Mouse (Mus musculus): Measurements from ENCODE around the gene Ccdc71.

Gene Ccdc71

DNA sequence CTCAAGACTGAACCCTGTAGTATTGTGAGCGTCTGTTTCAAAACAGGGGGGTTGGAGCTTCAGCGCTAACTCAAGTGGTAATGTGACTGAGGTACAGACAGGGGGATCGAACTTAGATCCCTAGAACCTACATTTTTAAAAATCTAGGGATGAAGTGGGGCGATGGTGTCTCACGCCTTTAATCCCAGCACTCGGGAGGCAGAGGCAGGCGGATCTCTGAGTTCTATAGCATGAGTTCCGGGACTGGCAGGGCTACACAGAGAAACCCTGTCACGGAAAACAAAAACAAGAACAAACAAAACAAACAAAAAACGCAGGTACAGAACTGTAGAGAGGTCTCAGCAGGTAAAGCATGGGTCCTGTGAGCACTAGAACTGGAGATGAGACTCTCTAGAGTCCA is 3.4 kb upstream of the Ccdc71 start:
- no peak for ATAC-seq (ENCODE audit: low TSS enrichment)

DNA sequence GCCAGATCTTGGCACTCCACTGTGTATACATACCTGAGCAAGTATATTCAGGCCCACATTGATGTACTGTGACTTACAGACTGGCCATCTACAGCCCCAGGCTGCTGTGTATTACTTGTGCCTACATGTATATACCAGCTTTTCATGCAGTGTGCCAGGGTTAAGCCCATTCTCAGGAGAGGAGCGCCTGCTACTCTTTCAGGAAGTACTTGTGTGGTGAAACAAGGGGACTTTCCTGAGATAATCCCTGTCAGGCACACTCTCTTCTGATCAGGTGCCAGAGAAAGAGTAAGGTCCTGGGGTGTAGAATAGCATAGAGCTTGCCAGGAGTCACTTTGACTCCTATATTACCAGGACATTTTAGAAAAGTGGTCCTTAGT is 398 bp upstream of the Ccdc71 start:
- ATAC-seq (ENCODE audit: low TSS enrichment) = no peak

DNA sequence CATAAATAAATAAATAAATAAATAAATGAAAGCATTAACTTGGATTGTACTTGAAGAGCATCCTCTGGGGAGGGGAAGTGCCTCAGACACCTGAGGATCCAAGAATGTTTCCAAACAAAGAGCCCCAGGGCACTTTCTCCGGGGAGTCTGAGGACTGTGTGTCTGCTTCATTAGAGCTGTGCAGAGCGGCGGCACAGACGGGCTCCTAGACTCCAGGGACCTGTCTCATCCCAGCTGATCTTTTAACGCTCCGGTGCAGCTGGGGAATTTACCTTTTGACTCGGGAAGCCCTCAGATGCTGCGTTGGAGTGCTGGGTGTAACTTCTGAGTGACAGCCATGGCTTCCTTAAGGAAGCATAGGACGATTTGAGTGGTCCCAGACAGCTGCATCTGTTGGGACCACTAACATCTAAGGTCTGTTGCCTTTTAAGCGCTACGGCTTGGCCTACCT is 879 bp downstream of the Ccdc71 start, which contains the start of gene Klhdc8b:
Gene Klhdc8b, minus strand, starts transcription at position 401 of the 451 bp plus-strand sequence.
- ATAC-seq (ENCODE audit: low TSS enrichment) = no peak

DNA sequence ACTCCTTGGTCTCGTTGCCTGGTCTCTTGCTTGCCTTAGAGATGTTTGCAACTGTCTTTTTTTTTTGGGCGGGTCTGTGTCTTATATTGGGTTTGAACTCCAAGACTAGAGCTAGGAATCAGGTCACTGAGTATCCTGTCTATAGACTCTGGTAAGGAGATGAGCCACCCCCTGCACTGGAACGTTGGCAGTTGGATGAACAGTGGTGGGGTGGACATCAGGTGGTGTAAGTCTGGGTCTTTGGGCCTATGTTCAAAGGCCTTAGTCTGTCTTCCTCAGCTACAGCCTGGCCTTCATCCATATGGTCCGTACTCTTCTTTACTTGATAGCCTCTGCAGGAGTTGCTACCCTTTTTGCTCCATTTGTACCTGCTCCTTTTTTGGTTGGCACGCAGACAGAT is 1.3 kb downstream of the Ccdc71 start:
- no peak for ATAC-seq (ENCODE audit: low TSS enrichment)

DNA sequence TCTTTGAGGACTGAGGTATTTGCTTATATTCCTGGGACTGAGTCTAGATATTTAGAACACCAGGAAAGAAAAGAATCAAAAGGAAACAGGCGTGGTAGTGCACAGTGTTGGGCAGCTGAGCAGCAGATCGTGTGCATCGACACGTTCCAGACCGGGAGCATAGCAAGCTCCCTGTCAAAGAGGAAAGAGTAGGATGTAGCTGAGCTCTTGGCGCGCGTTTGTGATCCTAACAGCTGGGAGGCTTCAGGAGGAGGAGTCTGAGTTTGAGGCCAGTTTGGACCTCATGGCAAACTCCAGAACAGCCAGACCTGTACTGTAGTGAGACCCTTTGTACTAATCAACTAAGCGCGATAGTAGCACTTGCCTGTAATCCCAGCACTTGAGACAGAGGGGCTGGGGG is 1.9 kb downstream of the Ccdc71 start:
- no peak for ATAC-seq (ENCODE audit: low TSS enrichment)

DNA sequence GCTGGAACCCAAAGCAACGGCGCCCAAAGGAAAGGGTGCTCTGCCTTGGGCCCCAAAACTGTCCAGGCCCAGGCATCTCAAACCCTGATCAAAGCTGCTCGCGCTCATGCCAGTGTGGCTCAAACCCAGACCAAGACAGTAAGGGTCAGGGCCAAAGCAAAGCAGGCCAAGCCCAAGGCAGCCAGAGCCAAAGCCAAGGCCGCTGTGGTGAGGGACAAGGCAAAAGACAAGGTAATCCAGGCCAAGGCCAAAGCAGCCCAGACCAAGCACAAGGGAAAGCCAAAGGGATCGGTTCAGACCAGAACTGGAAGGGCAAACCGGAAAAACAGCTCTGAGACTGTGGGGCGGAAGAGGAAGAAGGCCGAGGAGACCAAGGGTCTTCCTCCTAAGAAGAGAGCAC is 3.4 kb downstream of the Ccdc71 start:
- no peak for ATAC-seq (ENCODE audit: low TSS enrichment)

DNA sequence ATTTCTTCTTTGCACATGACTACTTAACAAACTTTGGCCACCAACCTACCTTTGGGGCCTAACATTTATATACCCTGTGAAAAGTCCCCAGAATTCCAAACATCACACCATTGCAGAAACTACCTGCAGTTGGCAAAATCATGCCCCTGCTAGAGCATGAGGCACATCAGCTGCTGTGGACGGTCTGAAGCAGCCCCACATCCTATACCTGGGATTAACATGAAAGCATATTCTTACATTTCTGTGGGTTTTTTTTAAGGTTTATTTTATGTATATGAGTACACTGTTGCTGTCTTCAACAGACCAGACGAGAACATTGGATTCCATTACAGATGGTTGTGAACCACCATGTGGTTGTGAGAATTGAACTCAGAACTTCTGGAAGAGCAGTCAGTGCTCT is 5.9 kb downstream of the Ccdc71 start:
- ATAC-seq (ENCODE audit: low TSS enrichment) = no peak

DNA sequence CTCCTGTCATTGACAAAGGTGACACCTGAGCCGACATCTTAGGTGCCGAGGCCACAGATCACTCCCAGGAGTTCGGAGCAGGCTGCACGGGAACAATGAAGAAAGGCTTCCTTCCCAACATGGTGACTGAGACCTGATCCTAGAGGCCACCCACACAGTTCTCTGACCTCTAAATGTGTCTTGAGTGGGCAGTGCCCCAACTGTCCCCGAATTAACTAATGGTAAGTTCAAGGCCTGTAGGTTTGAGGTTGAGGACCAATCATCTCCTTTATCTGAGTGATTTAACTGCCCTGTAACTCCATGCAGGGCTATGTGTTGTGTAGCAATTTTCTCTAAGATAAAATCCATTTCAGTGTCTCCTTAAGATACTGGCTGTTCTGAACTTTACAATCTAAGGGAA is 9.1 kb downstream of the Ccdc71 start:
- no peak for ATAC-seq (ENCODE audit: low TSS enrichment)

DNA sequence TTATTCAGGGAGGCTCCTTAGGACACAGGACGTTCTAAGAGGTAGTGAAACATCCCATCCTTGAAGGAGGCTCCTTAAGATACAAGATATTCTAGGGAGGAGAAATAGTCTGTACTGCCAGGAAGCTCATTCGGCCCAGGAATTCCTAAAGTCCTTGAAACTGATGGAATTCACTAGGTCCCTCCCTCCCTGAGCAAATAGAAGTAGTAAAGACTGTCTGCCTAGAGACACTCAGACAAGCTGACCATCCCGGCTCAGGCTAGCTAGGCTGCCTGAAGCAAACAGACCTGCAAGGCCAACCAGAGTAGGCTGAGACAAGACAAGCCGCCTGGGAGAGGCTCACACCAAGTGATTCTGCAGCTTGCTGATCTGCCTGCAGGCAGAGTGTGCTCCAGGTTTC is 9.5 kb downstream of the Ccdc71 start:
- ATAC-seq (ENCODE audit: low TSS enrichment) = no peak

DNA sequence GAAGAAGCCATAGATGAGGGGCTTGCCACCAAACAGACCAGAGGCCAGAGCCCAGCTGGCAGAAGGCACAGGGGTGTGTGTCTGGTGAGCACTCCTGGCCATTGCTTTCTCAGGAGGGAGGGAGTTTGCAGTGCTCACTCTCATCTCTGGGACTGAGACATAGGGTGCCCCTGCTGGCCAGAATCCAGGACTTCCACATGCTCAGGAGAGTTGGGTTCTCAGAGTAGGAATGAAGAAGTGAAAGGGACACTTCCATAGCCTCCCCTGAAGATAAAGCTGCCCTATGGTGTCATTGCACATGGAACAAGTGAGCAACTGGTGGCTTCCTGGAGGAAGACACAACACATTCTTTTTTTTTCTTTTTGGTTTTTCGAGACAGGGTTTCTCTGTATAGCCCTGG is 14.2 kb downstream of the Ccdc71 start:
- ATAC-seq (ENCODE audit: low TSS enrichment) = no peak

DNA sequence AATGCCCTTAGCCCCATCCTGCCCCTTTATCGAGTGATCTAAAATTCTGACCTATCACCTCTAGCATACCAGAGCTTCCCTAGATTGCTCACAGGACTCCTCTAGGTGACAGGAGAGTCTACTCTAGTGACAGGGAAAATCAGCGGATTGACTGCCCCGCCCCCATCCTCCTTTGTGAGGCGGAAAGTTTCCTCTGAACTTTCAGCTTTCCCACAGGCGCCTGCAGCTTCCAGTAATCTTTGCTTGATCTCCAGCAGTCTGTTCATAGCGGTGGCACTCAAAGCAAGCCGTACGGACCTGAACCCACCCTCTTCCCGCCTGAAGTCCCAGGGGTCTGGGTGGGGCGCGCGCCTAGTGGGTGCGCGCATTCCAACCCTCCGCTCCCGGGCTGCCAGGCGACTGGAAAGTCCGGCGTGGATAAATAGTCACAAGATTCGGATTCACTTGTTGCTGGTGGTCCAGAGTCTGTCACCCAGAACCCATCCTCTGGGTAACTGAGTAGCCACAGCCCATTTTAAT is 18.4 kb downstream of the Ccdc71 start:
- no peak for ATAC-seq (ENCODE audit: low TSS enrichment)

DNA sequence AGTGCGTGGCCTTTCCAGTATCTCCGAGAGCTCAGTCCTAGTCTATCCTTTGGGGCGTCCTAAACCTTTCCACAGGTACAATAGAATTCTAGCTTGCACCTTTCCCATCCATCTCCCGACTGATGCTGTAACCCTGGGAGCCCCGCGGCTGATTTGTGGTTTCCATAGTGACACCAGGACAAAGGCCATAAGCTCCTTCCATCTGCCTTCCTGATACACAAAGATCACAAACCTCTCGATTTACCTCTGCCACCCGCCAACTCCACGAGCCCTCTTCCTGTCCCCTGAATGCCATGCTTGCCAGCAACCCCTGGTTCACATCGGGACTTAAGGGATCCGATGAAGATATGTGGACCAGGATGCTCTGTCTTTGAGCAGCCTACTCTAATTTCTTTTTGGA is 18.9 kb downstream of the Ccdc71 start:
- no peak for ATAC-seq (ENCODE audit: low TSS enrichment)

DNA sequence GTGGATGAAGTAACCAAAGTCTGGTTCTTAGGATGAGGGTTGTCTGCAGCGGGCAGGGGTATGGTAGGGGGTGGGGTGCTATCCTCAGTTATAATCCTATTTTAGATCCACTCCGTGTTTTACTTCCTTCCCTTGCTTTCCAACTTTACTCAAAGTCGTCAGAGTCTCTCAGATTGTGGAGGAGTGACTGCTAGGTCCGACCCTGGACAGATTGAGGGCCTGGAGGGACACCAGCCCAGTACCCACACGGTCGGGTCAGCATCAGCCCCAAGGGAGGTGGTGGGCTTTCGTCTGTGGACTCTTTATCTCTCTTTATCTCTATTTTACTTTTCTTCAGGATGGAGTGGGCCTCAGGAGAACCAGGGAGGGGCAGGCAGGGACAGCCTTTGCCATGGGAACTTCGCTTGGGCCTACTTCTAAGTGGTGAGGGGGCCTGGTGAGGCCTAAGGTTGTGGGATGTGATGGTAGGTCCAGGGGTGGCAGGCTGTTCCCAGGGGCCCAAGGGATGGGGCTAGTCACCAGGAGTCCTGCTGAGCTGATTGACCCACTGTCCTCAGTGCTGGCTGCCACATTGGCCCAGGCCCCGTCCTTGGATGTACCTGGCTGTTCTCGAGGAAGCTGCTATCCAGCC is 19.5 kb downstream of the Ccdc71 start, which contains the start of gene Lamb2:
Gene Lamb2, plus strand, starts transcription at position 16 of the 631 bp plus-strand sequence.
- no peak for ATAC-seq (ENCODE audit: low TSS enrichment)

DNA sequence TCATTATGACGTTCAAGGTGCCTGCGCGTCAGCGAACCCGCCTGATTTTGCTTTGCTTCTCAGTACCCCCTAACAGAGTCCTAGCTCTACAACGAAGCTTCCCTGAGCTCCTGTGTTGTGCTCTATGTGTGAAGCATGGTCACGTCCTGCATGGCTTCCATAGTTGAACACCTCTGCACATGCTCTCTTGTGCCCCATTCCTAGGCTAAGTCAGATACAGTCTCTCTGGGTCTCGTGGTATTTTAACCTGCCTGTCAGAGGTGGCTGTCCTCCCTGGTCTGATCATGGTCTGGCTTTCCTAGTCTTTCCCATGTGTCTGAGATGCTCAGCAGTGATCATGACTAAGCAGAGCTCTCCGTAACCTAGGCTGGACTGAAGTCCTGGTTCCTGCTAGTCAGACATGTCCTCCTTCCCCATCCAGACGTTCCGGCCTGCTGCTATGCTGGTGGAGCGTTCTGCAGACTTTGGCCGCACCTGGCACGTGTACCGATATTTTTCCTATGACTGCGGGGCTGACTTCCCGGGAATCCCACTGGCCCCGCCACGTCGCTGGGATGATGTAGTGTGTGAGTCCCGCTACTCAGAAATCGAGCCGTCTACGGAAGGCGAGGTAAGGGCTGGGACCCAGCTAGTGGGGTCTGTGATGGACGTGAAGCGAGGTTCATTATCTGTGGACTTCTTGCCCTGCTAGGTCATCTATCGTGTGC is 20.6 kb downstream of the Ccdc71 start:
- ATAC-seq (ENCODE audit: low TSS enrichment) = no peak

DNA sequence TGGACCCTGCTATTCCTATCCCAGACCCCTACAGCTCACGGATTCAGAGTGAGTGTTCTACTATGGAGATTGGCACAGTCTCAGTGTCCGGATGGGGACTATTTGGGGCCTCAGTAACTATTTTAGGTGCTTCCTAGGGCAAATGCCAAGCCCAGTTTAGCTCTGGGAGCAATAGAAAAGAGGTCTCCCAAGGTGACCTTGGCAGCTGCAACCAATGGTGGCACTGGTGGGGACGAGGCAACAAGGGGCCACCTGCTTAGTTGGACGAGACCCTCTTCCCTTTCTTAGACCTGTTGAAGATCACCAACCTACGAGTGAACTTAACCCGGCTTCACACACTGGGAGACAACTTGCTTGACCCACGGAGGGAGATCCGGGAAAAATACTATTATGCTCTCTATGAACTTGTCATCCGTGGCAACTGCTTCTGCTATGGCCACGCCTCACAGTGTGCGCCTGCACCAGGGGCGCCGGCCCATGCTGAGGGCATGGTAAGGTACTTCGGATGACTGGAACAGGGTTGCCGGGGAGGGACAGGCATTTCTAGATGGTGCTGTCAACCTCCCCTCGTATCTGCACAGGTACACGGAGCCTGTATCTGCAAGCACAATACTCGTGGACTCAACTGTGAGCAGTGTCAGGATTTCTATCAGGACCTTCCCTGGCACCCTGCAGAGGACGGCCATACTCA is 21.3 kb downstream of the Ccdc71 start:
- no peak for ATAC-seq (ENCODE audit: low TSS enrichment)

DNA sequence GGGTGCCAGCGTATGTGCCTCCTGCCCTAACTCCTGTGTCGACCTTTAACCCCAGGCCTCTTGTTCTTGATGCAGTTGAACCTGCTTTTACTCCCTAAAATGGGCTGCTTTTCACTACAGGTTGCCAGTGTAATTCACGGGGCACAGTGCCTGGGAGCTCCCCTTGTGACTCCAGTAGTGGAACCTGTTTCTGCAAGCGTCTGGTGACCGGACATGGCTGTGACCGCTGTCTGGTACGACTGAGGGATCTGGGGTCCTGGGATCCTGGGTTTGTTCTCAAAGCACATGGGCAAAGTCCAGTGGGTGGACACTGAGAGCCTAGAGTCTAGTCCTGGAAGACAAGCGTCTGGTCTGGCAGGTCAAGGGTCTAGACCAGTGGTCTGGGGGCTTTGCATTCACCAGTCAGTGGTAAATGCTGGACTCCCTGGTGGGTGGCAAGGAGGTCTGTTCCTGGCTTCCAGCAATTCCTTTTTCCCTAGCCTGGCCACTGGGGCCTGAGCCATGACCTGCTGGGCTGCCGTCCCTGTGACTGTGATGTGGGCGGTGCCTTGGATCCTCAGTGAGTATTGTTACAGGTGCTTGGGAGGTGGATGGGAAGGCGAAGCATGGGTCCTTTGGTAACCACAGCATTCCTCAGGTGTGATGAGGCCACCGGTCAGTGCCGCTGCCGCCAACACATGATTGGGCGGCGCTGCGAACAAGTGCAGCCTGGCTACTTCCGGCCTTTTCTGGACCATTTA is 22.9 kb downstream of the Ccdc71 start:
- ATAC-seq (ENCODE audit: low TSS enrichment) = no peak

DNA sequence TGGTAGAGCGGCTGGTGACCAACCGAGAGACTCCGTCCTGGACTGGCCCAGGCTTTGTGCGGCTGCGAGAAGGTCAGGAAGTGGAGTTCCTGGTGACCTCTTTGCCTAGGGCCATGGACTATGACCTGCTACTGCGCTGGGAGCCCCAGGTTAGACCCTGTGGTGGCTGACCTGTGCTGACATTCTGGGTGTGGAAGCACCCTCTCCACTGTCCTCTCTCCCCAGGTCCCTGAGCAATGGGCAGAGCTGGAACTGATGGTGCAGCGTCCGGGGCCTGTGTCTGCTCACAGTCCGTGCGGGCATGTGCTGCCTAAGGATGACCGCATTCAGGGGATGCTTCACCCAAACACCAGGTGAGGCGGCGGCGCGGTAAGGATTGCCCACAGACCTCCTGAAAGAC is 23.7 kb downstream of the Ccdc71 start:
- no peak for ATAC-seq (ENCODE audit: low TSS enrichment)

DNA sequence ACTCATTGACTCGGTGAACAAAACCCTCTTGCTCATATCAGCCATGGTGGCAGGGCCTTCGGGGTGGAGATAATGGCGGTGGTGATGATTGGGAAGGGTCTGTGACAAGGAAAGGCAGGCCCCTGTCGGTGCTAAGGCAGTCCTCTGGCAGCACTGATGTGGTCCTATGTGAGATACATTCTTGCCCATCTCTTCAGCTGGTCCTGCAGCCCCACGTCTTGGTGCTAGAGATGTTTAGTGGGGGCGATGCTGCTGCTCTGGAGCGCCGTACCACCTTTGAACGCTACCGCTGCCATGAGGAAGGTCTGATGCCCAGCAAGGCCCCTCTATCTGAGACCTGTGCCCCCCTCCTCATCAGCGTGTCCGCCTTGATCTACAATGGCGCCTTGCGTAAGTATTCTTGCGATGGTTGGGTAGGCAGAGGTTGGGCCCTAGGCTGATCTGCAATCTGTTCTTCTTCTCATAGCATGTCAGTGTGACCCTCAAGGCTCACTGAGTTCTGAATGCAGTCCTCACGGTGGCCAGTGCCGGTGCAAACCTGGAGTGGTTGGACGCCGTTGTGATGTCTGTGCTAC is 25.1 kb downstream of the Ccdc71 start:
- no peak for ATAC-seq (ENCODE audit: low TSS enrichment)

DNA sequence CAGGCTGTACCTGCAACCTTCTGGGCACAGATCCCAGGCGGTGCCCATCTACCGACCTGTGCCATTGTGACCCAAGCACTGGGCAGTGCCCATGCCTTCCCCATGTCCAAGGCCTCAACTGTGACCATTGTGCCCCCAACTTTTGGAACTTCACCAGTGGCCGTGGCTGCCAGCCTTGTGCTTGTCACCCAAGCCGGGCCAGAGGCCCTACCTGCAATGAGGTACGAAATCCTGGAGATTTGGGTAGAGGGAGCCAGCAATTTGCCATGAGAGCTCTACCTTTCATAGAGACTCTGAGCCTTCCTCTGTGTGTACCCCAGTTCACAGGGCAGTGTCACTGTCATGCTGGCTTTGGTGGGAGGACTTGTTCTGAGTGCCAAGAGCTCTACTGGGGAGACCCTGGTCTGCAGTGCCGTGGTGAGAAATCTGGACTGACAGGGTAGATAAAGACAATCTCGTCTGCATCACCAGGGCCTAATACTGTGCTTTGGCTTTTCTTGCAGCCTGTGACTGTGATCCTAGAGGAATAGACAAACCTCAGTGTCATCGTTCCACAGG is 26.7 kb downstream of the Ccdc71 start:
- no peak for ATAC-seq (ENCODE audit: low TSS enrichment)

DNA sequence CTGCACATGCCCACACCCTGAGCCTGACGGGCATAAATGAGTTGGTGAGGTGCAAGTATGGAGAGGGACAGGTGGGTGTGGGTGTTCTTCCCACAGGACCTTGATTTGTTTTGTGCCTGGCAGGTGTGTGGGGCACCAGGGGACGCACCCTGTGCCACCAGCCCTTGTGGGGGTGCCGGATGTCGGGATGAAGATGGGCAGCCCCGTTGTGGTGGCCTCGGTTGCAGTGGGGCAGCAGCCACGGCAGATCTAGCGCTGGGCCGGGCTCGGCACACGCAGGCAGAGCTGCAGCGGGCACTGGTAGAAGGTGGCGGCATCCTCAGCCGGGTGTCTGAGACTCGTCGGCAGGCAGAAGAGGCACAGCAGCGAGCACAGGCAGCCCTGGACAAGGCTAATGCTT is 28.1 kb downstream of the Ccdc71 start:
- ATAC-seq (ENCODE audit: low TSS enrichment) = no peak

DNA sequence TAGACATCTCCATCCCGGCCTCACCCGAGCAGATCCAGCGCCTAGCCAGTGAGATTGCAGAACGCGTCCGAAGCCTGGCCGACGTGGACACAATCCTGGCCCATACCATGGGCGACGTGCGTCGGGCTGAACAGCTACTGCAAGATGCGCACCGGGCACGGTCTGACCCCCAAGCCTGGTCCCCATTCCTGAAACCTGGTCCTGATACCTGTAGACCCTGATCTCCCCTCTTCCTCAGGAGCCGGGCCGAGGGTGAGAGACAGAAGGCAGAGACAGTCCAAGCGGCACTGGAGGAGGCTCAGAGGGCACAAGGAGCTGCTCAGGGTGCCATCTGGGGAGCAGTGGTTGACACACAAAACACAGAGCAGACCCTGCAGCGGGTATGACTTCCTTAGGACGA is 28.9 kb downstream of the Ccdc71 start:
- no peak for ATAC-seq (ENCODE audit: low TSS enrichment)
